Mouse (Mus musculus) layer of hippocampus, adult 18-20 months (tissue): Measurements from ENCODE around the gene B4galnt1. TPM values are rescaled to one million over a fixed set of nuclear protein-coding genes. Genes with fewer than 3 reads are reported as not detected.
"Not testable (repeated sequence)": the region's sequence is repeated elsewhere in the genome, so short reads cannot be mapped to it uniquely, and the experiment has no call there.

Experiments
- DNase-seq, 2 experiments: peaks; one replicate each; pipeline ENCODE4 v3.0.0; 2022; ENCODE audit warnings: low spot score in 2 of 2
- total RNA-seq, 2 experiments: library from RNA; stranded (reverse); gene quantifications; 2 replicates each; pipeline ENCODE4 v1.2.3; 2021

B4galnt1 gene
- total RNA-seq, 2 experiments from 2014 or later = 122 to 124 TPM

GRCm38 (mm10) chr10:127188079-127188453 is 23.0 kb downstream of the B4galnt1 start:
- DNase-seq = peak in 1 of 2 experiments; percentile 9

DNA sequence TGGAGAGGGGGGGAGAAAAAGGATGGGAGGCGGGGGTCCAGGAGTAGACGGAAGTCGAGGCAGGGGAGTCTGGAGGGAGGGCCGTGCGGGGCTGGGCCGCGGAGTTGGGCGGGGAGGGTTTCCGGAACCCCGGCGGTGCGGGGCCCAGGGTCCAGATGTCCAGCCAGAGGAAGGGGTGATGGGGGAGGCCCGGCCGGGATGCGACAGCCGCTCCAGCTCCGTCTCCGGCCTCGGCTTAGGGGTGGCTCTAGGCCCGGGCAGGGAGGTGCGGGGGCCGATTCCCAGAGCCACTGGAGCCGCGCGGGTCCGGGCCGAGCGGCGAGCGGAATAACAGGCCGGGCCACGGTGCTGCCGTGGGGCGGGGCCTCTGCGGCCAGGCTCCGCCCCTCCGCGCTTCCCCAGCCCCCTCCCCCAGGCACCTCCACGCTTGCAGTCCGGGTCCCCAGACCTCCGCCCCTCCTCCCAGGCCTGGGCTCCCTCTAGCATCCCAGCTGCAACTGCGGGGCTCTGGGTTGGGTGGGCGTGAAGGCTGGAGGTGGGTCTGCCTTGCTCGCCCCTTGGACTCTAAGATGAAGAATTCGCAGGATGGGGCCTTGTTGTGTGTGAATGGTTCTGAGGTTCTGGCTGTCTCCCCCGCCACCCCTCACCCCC is 23.6 kb downstream of the B4galnt1 start:
- DNase-seq = peak in 1 of 2 experiments; percentile 68

GRCm38 (mm10) chr10:127189116-127189650 is 24.2 kb downstream of the B4galnt1 start:
- DNase-seq = no peak

DNA sequence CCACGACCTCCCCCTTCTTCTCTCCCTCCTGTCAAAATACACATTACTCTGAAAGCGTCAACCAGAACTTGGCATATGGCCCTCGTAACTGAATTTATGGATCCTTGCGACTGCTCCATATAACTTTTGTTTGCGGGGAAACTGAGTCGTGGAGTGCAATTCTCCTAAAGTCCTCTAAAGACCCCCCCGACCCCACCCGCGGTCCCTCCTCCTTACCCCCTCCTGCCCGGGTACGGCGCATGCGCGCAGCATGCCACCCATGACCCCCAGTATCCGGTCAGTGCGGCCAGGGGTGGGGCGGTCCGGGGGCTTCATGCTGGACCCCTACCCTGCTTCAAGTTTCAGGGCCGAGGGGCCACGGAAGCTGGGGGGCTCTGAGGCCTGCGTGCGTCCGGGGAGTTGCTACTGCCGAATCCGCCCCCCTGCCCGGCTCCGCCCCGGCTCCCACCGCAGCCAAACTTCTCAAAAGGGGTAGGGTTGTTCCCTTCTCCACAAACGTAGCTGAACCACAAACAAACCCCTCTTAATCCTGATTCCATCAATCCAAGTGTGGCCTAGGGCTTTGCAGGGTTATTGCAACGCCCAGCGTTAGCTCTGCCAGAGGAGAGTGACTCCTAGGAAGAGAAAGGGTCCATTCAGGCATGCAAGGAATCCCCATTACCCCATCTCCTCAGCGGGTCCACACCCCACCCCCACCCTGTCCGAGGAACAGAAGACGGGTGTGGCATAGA is 24.8 kb downstream of the B4galnt1 start, which contains the start of gene Arhgef25:
TSS of gene Arhgef25 (minus strand) at position 433 of the 731 bp plus-strand sequence.
- DNase-seq = peak in 1 of 2 experiments; percentile 31

DNA sequence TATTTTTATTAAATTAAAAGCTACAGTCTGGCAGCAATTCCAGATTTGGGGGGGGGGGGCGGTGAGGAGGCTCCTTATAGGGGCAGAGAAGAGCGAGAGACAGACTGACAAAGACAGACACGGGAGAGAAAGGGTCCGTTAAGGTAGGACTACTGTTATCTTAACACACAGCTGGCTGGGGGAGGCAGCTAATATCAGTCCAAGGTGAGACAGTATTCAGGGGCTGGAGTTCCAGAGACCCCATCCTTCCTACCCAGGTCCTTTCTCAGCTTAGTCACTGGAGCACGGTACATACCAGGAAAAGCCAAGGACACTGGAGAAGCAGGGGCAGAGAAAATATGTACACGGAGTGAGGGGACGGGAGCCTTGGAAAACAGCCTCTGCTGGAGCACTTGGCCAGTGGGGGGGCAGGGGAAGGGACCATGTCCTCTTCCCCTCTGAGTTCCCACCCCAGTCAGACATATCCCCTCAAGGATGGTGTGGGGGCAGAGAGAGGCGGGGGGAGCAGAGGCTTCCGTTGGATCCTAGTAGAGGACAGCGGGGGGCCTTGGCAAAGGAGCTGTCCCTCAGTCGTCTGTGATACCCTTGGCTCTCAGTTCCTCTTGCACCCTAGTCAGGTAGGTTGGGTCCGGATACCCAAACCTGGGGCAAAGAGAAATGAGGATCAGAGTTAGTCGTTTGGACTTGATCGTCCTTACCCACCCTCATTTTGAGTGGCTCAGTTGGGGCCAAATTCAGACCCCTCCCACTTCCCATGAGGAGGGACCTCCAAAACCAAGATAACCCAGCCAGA is 25.6 kb downstream of the B4galnt1 start:
- peak in 1 of 2 experiments; percentile 13 for DNase-seq

DNA sequence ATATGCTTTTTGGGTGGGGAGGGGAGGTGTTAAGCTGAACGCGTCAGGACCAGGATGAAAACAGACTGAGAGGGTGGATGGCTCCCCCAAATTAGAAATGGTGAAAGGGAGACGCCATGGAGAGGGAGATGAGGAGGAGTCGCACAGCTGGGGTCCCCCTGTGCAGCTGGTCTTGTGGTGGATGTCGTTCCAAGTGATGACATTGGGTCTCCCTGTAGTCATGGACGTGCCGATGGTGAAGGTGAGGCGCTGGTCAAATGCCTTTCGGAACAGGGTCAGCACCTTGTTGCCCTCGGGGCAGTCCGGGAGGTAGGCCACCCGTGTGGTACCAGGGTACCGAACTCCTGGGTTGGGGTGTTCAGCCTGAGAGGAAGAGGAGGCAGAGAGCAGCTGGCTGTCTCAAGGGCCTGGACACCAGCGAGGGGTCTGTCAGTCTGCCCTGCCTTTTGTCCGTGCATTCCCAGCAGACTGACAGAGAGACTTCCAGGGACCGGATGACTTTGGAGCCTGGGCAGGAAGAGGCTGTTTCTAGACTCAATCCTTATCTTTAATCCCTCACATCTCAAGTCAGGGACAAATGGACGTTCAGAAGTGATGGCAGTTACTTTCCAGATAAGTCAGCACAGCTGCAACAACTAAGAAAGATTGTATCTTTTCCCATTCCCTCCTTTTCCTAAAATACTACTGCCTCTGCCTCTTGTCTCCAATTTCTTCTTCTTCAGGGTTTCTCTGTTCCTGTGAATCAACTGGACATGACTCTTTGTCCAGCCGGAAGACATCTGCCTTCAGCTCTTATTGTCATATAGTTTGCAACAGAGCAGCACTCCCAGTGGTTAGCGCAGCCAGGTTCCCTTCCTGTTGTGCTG is 26.4 kb downstream of the B4galnt1 start:
- peak in 1 of 2 experiments; percentile 9 for DNase-seq

- DNase-seq = not testable (repeated sequence)
These were observed 27.0 kb downstream of the B4galnt1 start for GRCm38 (mm10) chr10:127192057-127192328.

- DNase-seq = no peak
These were observed 28.0 kb downstream of the B4galnt1 start for GRCm38 (mm10) chr10:127193011-127193410.

DNA sequence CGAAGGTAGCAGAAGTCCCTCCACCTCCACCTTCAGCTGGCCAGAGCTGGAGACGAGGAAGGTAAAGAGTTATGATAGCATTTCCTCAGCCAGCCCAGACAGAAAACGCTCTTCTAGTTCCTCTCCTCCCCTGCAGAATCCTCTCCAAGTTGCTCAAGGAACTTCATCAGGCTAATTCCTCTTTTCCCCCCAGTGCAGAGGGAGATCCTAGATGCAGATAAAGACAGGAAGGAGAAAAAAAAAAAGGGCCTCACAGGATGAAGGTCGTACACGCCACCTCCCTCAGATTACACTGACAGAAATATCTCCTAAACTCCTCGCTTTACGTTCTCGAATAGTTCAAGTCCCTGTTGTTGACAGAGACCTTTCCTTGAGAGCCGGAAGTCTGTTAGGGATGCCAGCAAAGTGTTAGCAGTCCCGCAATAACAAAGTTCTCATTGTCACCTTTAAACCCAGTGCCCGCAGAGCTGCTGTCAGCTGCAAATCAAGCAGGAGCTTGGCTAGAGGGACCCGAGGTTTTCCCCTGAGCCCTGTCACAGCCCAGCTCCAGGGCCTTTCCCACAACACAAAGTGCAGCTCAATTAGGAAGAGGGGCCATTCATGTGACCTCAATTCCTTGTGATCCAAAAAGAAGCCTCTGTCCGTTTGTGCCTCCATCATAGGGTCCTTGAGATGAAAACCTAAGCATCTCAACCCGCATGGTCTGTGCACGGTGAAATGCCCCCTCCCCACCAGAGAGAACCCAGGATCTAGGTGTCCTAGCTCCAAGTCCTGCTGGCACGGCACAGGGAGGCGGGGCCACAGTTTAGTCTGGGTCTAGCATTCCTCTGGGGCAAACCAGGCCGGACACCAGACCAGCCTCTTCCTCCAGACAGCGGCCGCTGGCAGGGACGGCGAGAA is 29.7 kb downstream of the B4galnt1 start:
- peak in 1 of 2 experiments; percentile 49 for DNase-seq

- DNase-seq = peak in 1 of 2 experiments; percentile 69
These were observed 30.5 kb downstream of the B4galnt1 start, which contains the start of gene Dtx3 for GRCm38 (mm10) chr10:127195328-127196129. Gene Dtx3, minus strand, starts transcription at chr10:127195728.

- peak in 1 of 2 experiments; percentile 72 for DNase-seq
These were observed 31.4 kb downstream of the B4galnt1 start for GRCm38 (mm10) chr10:127196392-127196791.

- peak in 1 of 2 experiments; percentile 7 for DNase-seq
These were observed 32.1 kb downstream of the B4galnt1 start for GRCm38 (mm10) chr10:127197104-127197503.

- peak in 1 of 2 experiments; percentile 61 for DNase-seq
These were observed 32.6 kb downstream of the B4galnt1 start for GRCm38 (mm10) chr10:127197505-127198110.

DNA sequence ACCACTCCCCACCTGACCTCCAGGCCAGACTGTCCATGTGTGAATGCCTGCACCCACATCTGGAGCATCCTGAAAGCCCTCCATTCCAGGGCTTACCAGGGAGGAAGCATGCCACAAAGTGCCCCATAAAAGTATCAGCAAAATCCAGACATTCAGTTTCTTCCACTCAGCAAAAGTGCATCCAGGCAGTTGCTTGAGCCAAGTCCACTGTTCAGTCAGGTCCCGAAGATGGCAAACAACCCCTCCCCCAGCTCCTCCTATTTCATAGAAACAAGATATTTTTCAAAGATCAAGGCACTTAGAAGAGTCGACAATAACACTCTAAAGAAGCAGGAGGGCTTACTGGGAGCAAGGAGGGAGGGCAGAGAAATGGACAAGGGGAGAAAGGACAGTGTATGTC is 33.5 kb downstream of the B4galnt1 start:
- no peak for DNase-seq

DNA sequence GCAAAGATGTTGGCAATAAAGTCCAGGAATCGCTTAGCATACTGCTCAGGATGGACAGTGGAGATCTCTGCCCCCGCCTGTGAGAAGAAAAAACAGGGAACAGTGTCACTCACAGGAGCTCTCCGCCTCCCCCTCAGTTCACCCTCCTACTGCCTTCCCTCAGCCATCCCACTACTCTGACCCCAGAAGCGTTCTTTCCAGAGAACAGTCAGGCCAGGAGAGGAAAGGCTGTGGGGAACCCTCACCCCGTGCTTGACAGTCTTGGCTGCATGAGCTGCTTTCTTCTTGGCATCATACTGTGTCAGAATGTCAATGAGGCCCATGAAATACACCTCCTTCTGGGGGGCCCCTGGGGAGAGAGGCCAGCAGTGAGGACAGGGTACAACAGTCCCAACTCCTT is 34.0 kb downstream of the B4galnt1 start:
- DNase-seq = no peak

- no peak for DNase-seq
These were observed 34.4 kb downstream of the B4galnt1 start for GRCm38 (mm10) chr10:127199474-127199873.

DNA sequence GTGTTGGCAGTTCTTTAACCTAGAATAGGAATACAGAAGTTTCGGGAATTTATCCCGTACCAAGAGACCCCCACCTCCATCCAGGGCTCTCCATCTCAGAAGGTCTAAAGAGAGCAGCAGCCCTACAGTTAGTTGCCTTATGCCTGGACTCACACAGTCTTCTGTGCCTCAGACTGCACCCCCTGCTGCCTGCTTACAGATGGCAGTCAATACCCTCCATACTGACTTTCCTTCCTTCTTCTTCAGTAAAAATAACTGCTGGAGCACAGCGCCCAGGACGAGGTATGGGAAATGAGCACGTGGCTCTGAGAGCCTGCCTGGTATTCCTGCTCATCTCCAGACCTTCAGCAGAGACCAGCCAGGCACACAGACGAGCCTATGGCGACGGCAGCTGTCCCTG is 35.3 kb downstream of the B4galnt1 start:
- no peak for DNase-seq

DNA sequence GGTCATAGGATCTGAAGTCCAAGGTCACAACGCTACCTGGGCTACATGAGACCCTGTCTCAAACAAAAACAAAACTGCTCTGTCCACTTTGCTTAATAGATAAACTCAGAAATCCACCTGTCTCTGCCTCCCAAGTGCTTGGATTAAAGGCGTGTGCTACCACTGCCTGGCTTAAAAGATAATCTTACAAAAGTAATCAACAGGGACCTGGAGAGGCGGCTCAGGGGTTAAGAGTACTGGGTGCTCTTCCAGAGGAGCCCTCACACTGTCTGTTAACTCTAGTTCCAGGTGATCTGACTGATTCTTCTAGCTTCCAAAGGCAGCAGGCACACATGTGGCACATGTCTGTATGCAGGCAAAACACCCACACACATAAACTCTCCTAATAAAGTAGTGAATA is 38.1 kb downstream of the B4galnt1 start:
- no peak for DNase-seq
